Mouse (Mus musculus): Measurements from ENCODE around the gene Rhoh. TPM values are rescaled to one million over a fixed set of nuclear protein-coding genes. Genes with fewer than 3 reads are reported as not detected.
A peak's percentile ranks its signal among the peaks of the same experiment; 100 is the strongest.

Gene Rhoh
- under 1 TPM; 0.26 to 0.31 TPM for total RNA-seq (2021)
- long read RNA-seq, experiment 1, result 0 reads
- long read RNA-seq, experiment 2, result 0 reads

GRCm38 (mm10) chr5:65861154-65861944 is at the start of gene Rhoh:
Gene Rhoh, plus strand, starts transcription at chr5:65861213.
- Histone ChIP-seq H3K4me3 (no peak within 1 kb of the TSS), H3K27ac (peak within 1 kb of the TSS; percentile 24; the same call in 1 of the 2 replicates)
- no peak for DNase-seq
- no peak for TF ChIP-seq CTCF (IDR thresholded peaks at IDR 0.05)
- intact Hi-C loops (cut with DNase I), result no loop called here

- TF ChIP-seq CTCF (IDR thresholded peaks at IDR 0.05), result peak; percentile 83
- H3K4me3 ChIP-seq, result no peak overlapping the region
- intact Hi-C loops (cut with DNase I), result loop anchor here (1.0 to 5.0 kb wide), 3 partner anchors 115 to 1566 kb away; no protein-coding TSS in a partner anchor
- DNase-seq, result peak; percentile 29
- H3K27ac ChIP-seq, result no peak overlapping the region
Measured at GRCm38 (mm10) chr5:65823601-65824133, 37.3 kb upstream of the Rhoh start.

GRCm38 (mm10) chr5:65826476-65826875 is 34.5 kb upstream of the Rhoh start:
- intact Hi-C loops (cut with DNase I), result no loop called here
- no peak overlapping the region for H3K27ac ChIP-seq
- DNase-seq, result no peak
- TF ChIP-seq CTCF (IDR thresholded peaks at IDR 0.05), result no peak
- H3K4me3 ChIP-seq, result no peak overlapping the region

GRCm38 (mm10) chr5:65827102-65827501 is 33.9 kb upstream of the Rhoh start:
- intact Hi-C loops (cut with DNase I), result no loop called here
- no peak for TF ChIP-seq CTCF (IDR thresholded peaks at IDR 0.05)
- H3K27ac ChIP-seq, result no peak overlapping the region
- DNase-seq, result no peak
- H3K4me3 ChIP-seq, result no peak overlapping the region

GRCm38 (mm10) chr5:65828261-65828660 is 32.8 kb upstream of the Rhoh start:
- DNase-seq, result no peak
- H3K4me3 ChIP-seq, result no peak overlapping the region
- no peak overlapping the region for H3K27ac ChIP-seq
- intact Hi-C loops (cut with DNase I), result no loop called here
- no peak for TF ChIP-seq CTCF (IDR thresholded peaks at IDR 0.05)

GRCm38 (mm10) chr5:65829059-65829458 is 32.0 kb upstream of the Rhoh start:
- Histone ChIP-seq H3K4me3 (no peak overlapping the region), H3K27ac (no peak overlapping the region)
- intact Hi-C loops (cut with DNase I), result no loop called here
- DNase-seq, result no peak
- no peak for TF ChIP-seq CTCF (IDR thresholded peaks at IDR 0.05)

- intact Hi-C loops (cut with DNase I), result no loop called here
- peak; percentile 11; the same call in 1 of the 2 replicates for TF ChIP-seq CTCF (IDR thresholded peaks at IDR 0.05)
- no peak for DNase-seq
- Histone ChIP-seq H3K4me3 (no peak overlapping the region), H3K27ac (no peak overlapping the region)
Measured at GRCm38 (mm10) chr5:65831917-65832618, 28.9 kb upstream of the Rhoh start.

- H3K4me3 ChIP-seq, result no peak overlapping the region
- intact Hi-C loops (cut with DNase I), result no loop called here
Measured at GRCm38 (mm10) chr5:65833092-65833491, 27.9 kb upstream of the Rhoh start.

GRCm38 (mm10) chr5:65833766-65834498 is 27.1 kb upstream of the Rhoh start:
- no peak overlapping the region for H3K4me3 ChIP-seq
- no peak for DNase-seq
- intact Hi-C loops (cut with DNase I), result no loop called here
- TF ChIP-seq CTCF (IDR thresholded peaks at IDR 0.05), result no peak
- H3K27ac ChIP-seq, result no peak overlapping the region

More at GRCm38 (mm10) chr5:65833092-65833491, 27.9 kb upstream of the Rhoh start:
- H3K27ac ChIP-seq, result no peak overlapping the region
- DNase-seq, result no peak
- TF ChIP-seq CTCF (IDR thresholded peaks at IDR 0.05), result no peak

- no peak overlapping the region for H3K4me3 ChIP-seq
- TF ChIP-seq CTCF (IDR thresholded peaks at IDR 0.05), result no peak
- no peak overlapping the region for H3K27ac ChIP-seq
- intact Hi-C loops (cut with DNase I), result no loop called here
- no peak for DNase-seq
Measured at GRCm38 (mm10) chr5:65838053-65838452, 23.0 kb upstream of the Rhoh start.

GRCm38 (mm10) chr5:65842947-65843346 is 18.1 kb upstream of the Rhoh start:
- no peak for DNase-seq
- intact Hi-C loops (cut with DNase I), result no loop called here
- TF ChIP-seq CTCF (IDR thresholded peaks at IDR 0.05), result no peak

GRCm38 (mm10) chr5:65846534-65846933 is 14.5 kb upstream of the Rhoh start:
- no peak for TF ChIP-seq CTCF (IDR thresholded peaks at IDR 0.05)
- no peak for DNase-seq
- no peak overlapping the region for H3K4me3 ChIP-seq
- intact Hi-C loops (cut with DNase I), result no loop called here
- H3K27ac ChIP-seq, result peak overlapping the region; percentile 46; the same call in 1 of the 2 replicates

More at GRCm38 (mm10) chr5:65842947-65843346, 18.1 kb upstream of the Rhoh start:
- Histone ChIP-seq H3K27ac (no peak overlapping the region), H3K4me3 (no peak overlapping the region)
